Mouse (Mus musculus) embryo, embryonic 10.5 days (tissue): ENCODE data around the gene Hist1h2bk.

Experiments used
- DNase-seq: peaks from one replicate; pipeline ENCODE4 v3.0.0-alpha.2; 2015; ENCODE audit warnings: low spot score

Gene Hist1h2bk

GRCm38 (mm10) chr13:22035267-22036148 lies at the start of gene Hist1h2bk, which contains the start of gene Hist1h2ah:
Gene Hist1h2bk, plus strand, starts transcription at chr13:22035870.
Gene Hist1h2ah, minus strand, starts transcription at chr13:22035568.
- DNase-seq, result peak; percentile 99

GRCm38 (mm10) chr13:21992550-21992949 lies 43.1 kb upstream of the Hist1h2bk start:
- no peak for DNase-seq

GRCm38 (mm10) chr13:21993957-21994738 lies 41.5 kb upstream of the Hist1h2bk start:
- DNase-seq, result peak; percentile 90

DNA sequence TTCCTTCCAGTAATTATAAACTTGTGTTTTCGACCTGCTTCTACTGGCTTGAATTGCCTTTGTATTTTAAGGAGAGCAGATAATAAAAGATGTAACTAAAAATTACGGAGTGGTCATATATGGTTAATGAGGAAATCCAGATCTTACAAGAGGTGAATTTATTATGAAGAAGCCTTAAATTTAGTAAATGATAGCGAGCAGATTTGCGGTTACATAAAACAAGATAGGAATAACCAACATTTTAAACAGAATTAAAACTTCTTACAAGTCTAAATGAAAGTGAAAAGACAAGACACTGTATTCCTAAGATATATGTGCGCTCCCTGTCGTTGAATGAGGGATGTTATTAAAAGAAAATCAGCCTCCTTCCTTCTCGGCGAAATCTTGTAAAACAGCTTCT lies 40.8 kb upstream of the Hist1h2bk start:
- peak; percentile 50 for DNase-seq

GRCm38 (mm10) chr13:21995331-21995914 lies 40.2 kb upstream of the Hist1h2bk start:
- peak; percentile 79 for DNase-seq

- peak; percentile 92 for DNase-seq
Measured at GRCm38 (mm10) chr13:21996101-21996839, 39.4 kb upstream of the Hist1h2bk start.

- no peak for DNase-seq
Measured at GRCm38 (mm10) chr13:21996840-21997185, 38.9 kb upstream of the Hist1h2bk start.

DNA sequence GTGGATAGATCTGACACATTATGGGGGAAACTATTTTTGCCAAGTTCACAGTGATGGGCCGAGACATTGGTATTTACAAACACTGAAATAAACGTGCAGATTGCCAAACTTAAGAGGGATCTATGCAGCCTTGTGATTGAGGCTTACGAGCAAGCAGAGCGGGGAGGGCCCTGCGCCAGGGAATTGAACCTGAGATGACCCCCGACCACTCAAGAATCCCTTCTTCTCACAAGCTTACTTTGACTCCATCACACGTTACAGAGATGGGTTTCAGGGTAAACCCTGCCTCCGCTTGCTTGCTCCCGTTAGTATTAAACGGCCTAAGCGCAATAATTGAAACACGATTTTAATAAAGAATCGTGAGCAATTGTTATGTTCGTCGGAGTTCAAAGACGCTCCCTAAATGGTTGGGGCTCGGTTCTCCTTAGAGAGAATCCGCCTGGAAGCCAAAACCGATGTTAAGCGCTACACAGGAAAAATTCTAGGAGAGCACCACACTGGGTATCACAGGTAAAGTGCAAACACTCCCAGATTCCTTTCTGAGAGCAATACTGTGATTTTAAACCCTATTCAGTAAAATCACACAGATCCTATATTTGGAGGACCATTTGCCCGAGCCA lies 38.4 kb upstream of the Hist1h2bk start:
- DNase-seq, result no peak

GRCm38 (mm10) chr13:21997821-21998220 lies 37.8 kb upstream of the Hist1h2bk start:
- no peak for DNase-seq

DNA sequence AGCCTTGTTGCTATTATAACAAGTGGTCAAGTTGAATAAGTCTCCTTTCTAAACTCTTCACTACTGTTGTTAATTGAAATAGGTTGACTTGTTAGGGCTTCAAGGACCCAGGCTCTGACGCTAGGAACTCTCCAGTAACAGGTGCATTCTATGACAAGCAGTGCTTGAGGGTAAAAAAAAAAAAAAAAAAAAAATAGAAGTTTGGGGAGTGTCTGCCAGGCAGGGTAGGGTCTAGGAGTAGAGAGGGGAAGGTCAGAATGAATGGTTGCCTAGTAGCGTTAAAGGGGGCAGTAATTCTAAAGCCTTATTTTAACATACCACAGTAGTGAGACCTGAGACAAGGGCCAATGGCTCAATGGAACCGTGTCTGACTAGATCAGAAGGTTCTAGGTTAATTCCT lies 37.3 kb upstream of the Hist1h2bk start:
- DNase-seq, result no peak

DNA sequence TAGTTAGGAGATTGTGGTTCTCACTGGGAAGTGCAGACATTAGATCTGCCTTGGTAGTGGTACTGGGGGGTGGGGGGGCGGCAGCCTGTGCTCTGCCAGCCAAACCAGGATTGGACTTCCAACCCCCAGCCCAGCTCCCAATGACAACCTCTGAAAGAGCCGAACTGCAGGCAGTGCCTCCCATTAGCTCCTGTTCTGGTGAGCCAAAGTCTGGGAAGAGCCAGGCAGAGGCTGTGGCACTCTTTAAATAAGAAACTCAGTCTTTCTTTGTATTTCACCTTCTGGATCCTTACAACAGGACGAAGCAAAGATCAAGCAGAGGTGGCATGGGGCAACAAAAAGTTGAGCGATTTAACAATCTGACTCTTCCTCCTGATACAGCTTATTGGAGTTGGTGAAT lies 36.5 kb upstream of the Hist1h2bk start:
- DNase-seq, result no peak

DNA sequence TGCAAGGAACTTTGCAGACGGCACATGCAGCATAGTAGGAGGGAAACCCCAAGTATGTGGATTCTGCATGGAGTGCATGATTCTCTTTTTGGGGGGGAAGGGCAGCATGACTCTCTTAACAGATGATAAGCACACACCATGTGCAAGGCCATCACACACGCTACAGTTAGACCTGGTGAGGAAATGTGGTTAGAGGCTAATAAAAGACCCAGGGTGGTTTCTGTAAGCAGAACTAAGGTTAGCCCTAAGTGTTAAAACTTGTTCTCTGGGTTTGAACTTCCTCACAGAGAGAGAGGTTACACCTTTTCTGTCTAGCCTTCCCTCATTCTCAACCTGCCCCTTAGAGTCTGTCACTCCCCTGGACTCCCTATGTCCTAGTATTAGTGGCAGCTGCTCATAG lies 34.3 kb upstream of the Hist1h2bk start:
- no peak for DNase-seq

GRCm38 (mm10) chr13:22001823-22002222 lies 33.8 kb upstream of the Hist1h2bk start:
- DNase-seq, result no peak

DNA sequence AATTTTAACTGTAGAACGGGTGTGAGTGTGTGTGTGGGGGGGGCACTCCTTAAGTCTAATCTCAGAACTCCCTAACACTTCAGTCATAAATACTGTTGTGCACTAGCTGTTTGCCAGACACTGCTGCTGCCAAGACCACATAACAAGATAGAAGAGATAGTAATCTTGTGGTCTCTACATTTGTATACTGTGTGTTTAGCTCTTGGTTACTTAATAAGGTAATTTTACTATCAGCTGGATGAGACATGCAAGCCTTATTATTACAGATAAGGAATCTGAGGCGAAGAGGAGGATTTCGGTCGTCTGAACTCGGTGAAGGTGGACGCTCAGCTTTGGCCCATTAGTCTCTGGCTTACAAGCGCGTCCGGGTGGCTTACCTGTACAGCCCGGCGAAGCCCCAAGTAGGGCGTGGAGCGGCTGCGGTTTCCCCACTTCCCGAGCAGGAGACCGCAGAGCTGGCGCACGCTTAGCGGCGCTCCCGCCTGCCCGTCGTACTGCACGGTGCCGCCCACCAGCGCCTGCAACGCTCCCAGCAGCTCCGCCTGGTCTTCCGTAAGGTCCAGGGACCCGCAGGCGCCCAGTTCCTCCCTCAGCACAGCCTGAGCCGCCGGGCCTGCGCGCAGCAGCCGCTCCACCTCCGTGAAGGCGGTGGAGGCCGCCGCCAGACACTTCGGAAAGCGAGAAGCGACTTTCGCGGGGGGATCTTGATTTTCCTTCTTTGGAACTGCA lies 29.9 kb upstream of the Hist1h2bk start:
- DNase-seq, result peak; percentile 65

- DNase-seq, result peak; percentile 85
Measured at GRCm38 (mm10) chr13:22006334-22007120, 29.1 kb upstream of the Hist1h2bk start.

DNA sequence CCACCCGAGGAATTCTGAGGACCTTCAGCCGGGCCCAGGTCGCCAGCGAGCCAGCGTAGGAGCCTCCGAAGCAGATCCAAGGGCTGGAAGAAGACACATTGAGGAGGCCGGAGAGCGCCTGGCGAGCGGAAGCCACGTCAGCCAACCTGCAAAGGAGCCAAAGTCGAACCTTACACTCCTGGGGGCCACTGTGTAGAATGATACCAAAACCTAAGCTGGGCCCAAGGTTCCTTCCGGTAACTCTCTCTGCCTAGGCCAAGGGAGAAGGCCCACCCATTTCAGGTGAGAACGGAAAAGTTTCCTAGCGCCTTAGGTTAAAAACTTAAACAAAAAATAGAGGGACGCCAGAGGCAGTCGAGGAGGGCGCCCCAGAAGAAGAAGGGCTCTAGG lies 28.6 kb upstream of the Hist1h2bk start:
- DNase-seq, result no peak

DNA sequence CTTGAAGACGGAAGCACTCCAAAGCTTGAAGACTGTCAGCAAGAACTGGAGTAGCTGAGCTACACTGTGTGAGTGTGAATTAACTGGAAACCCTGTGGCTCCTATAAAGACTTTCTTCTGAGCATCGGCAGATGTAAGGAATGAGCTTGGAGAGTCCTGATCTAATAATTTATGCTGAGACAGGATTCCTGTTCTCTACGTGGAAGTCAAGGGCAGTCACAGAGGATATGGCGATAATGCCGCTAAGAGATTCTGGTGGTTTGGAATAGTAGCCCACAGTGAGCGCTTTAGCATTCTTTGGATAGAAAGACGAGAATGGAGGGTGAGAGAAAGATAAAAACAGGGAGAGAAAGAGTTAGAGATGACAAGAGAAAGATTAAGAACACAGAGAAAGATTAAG lies 27.8 kb upstream of the Hist1h2bk start:
- no peak for DNase-seq

DNA sequence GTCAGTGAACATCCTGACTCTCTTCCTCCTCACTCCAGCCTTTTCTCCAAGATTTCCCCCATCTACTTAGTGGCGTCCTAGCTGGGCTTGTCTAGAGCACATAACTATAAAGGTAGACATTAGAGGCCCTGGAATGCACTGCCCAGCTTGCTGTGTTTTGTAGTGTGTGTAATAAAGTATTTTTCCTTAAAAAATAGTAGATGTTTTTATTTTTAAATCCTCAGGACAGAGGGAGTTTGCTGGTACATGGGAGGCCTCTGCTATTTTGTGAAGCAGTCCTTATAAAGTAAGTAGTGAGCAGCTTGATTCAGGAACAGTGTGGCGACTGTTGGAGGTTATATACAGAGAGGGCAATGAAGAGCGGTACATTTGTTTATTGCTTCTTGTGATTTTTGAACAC lies 27.0 kb upstream of the Hist1h2bk start:
- DNase-seq, result no peak

- DNase-seq, result no peak
Measured at GRCm38 (mm10) chr13:22009642-22010041, 26.0 kb upstream of the Hist1h2bk start, which contains the start of gene Prss16. Gene Prss16, minus strand, starts transcription at chr13:22009742.

DNA sequence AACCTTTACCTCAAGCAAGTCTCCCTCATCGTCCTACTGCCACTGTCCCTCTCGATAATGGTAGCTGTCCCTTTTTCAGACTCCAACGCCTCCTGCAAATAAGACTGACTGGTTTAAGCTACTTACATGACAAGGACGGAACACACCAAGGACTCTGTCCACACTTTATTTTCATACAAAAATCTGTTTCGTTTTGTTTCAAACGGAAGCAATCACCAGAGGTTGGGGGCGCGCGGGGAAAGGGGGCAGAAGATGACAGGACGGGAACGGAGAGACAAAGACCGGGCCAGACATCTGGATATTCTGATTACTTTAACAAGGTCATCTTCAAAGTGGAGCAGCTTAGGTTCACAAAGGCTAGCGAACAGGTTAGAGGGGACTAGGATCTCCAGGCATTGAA lies 22.0 kb upstream of the Hist1h2bk start:
- peak; percentile 53 for DNase-seq
